Mouse (Mus musculus) midbrain, embryonic 14.5 days (tissue): ENCODE results near the gene Cdhr3. TPM values are rescaled to one million over a fixed set of nuclear protein-coding genes. Genes with fewer than 3 reads are reported as not detected.
"Not testable (repeated sequence)": the region's sequence is repeated elsewhere in the genome, so short reads cannot be mapped to it uniquely, and the experiment has no call there.

Experiments used
- ATAC-seq: fragments of 200-750 bp; cut with Nextera tagmentation; 2 replicates; pipeline ENCODE4 v1.8.0; 2017; ENCODE audit warnings: moderate number of reproducible peaks, moderate library complexity; ENCODE audit not compliant: low FRiP score, low TSS enrichment
- DNase-seq: peaks from one replicate; pipeline ENCODE4 v3.0.0-alpha.2; 2015
- H3K27ac ChIP-seq: fragments of 300-500 bp; sonication (generic); replicated peaks from 2 replicates; pipeline ENCODE4 v1.5.1; 2014; ENCODE audit warnings: mild to moderate bottlenecking, low read depth, low read length, moderate library complexity
- H3K27me3 ChIP-seq: fragments of 300-500 bp; sonication (generic); 2 replicates; pipeline ENCODE4 v1.6.1; 2014; ENCODE audit warnings: low read length, control low read depth, mixed read lengths; ENCODE audit not compliant: control insufficient read depth, insufficient read depth
- H3K36me3 ChIP-seq: fragments of 300-500 bp; sonication (generic); 2 replicates; pipeline ENCODE4 v1.6.1; 2014; ENCODE audit warnings: low read length, control low read depth; ENCODE audit not compliant: control insufficient read depth, insufficient read depth
- H3K4me1 ChIP-seq: fragments of 300-500 bp; sonication (generic); 2 replicates; pipeline ENCODE4 v1.6.1; 2014; ENCODE audit warnings: mild to moderate bottlenecking, antibody characterized with exemption, low read length, control low read depth; ENCODE audit not compliant: control insufficient read depth, insufficient read depth
- H3K4me2 ChIP-seq: fragments of 300-500 bp; sonication (generic); 2 replicates; pipeline ENCODE4 v1.6.1; 2014; ENCODE audit warnings: mild to moderate bottlenecking, low read length, moderate library complexity
- H3K4me3 ChIP-seq: fragments of 300-500 bp; sonication (generic); replicated peaks from 2 replicates; pipeline ENCODE4 v1.5.1; 2014; ENCODE audit warnings: low read depth, low read length
- H3K9ac ChIP-seq: fragments of 300-500 bp; sonication (generic); replicated peaks from 2 replicates; pipeline ENCODE4 v1.6.1; 2014; ENCODE audit warnings: mild to moderate bottlenecking, low read length, moderate library complexity
- H3K9me3 ChIP-seq: fragments of 300-500 bp; sonication (generic); 2 replicates; pipeline ENCODE4 v1.6.1; 2016; ENCODE audit warnings: low read length, control low read depth, mixed read lengths; ENCODE audit not compliant: control insufficient read depth
- WGBS: fragments of 180-500 bp; shearing (Covaris S2); extraction: QIAGEN DNeasy Blood & Tissue Kit; methylation state at CpG from one replicate; pipeline ENCODE4 v1.1.7; 2014; 5-methylcytosine and 5-hydroxymethylcytosine counted together
- polyA plus RNA-seq: library from polyadenylated mRNA; unstranded; fragments of >200 nt; fragmentation: Nextera tagmentation; extraction: Ambion mirVana; gene quantifications from 2 replicates; pipeline ENCODE4 v1.2.1, GENCODE M21; 2014

Gene Cdhr3
- polyA plus RNA-seq, 1 experiment from 2014 or later, result 0.08 TPM

- no peak for DNase-seq
- ATAC-seq, result no peak
- Histone ChIP-seq H3K4me3 (no peak overlapping the region), H3K4me1 (peaks cover 8% of the 10 kb centered on the region), H3K9me3 (no peaks in the 10 kb centered on the region), H3K36me3 (no peaks in the 10 kb centered on the region), H3K27ac (no peak overlapping the region), H3K9ac (no peak overlapping the region), H3K4me2 (no peak overlapping the region), H3K27me3 (no peaks in the 10 kb centered on the region)
- 77% methylated on average over 3 of the region's 3 CpGs for WGBS
Measured at GRCm38 (mm10) chr12:33065162-33065561, 27.5 kb downstream of the Cdhr3 start.

GRCm38 (mm10) chr12:33064266-33064665, 28.4 kb downstream of the Cdhr3 start:
- ATAC-seq, result no peak
- 54% methylated on average over 2 of the region's 2 CpGs for WGBS

GRCm38 (mm10) chr12:33063250-33063649, 29.4 kb downstream of the Cdhr3 start:
- DNase-seq, result no peak
- 76% methylated on average over 2 of the region's 2 CpGs for WGBS

More at GRCm38 (mm10) chr12:33064266-33064665, 28.4 kb downstream of the Cdhr3 start:
- no peak for DNase-seq
- peaks cover 8% of the 10 kb centered on the region for H3K4me1 ChIP-seq
- no peak overlapping the region for H3K27ac ChIP-seq
- no peaks in the 10 kb centered on the region for H3K36me3 ChIP-seq
- H3K27me3 ChIP-seq, result no peaks in the 10 kb centered on the region; the same call in 1 of the 2 replicates
- no peak overlapping the region for H3K4me2 ChIP-seq
- H3K9me3 ChIP-seq, result no peaks in the 10 kb centered on the region
- H3K4me3 ChIP-seq, result no peak overlapping the region
- no peak overlapping the region for H3K9ac ChIP-seq

GRCm38 (mm10) chr12:33062379-33062778, 30.3 kb downstream of the Cdhr3 start:
- not testable (repeated sequence) for ATAC-seq

More at GRCm38 (mm10) chr12:33063250-33063649, 29.4 kb downstream of the Cdhr3 start:
- Histone ChIP-seq H3K9ac (no peak overlapping the region), H3K4me3 (no peak overlapping the region), H3K9me3 (no peaks in the 10 kb centered on the region), H3K4me1 (peaks cover 10% of the 10 kb centered on the region), H3K27ac (no peak overlapping the region), H3K27me3 (no peaks in the 10 kb centered on the region; the same call in 1 of the 2 replicates), H3K4me2 (no peak overlapping the region), H3K36me3 (no peaks in the 10 kb centered on the region)
- ATAC-seq, result no peak

GRCm38 (mm10) chr12:33061651-33062050, 31.0 kb downstream of the Cdhr3 start:
- DNase-seq (peak; percentile 56), ATAC-seq (no peak)
- Histone ChIP-seq H3K27me3 (no peaks in the 10 kb centered on the region; the same call in 1 of the 2 replicates), H3K4me2 (peak overlapping the region; percentile 24; the same call in 1 of the 2 replicates), H3K9me3 (no peaks in the 10 kb centered on the region), H3K36me3 (no peaks in the 10 kb centered on the region), H3K9ac (no peak overlapping the region), H3K4me1 (peaks cover 24% of the 10 kb centered on the region), H3K4me3 (no peak overlapping the region), H3K27ac (peak overlapping the region; percentile 33; the same call in 1 of the 2 replicates)
- WGBS, result 33% methylated on average over 8 of the region's 8 CpGs

More at GRCm38 (mm10) chr12:33062379-33062778, 30.3 kb downstream of the Cdhr3 start:
- WGBS, result 47% methylated on average over 2 of the region's 2 CpGs
- H3K27ac ChIP-seq, H3K4me3 ChIP-seq, H3K4me2 ChIP-seq, DNase-seq, H3K9me3 ChIP-seq, H3K36me3 ChIP-seq, H3K9ac ChIP-seq, H3K27me3 ChIP-seq: not testable (repeated sequence)
- peaks cover 19% of the 10 kb centered on the region for H3K4me1 ChIP-seq

GRCm38 (mm10) chr12:33057231-33058048, 35.2 kb downstream of the Cdhr3 start:
- Histone ChIP-seq H3K4me3 (0 out of 2 replicates have a peak overlapping the region, but pooled peaks have one; percentile 10), H3K4me2 (peak overlapping the region; percentile 46), H3K4me1 (peaks cover 24% of the 10 kb centered on the region), H3K36me3 (no peaks in the 10 kb centered on the region), H3K27me3 (no peaks in the 10 kb centered on the region; the same call in 1 of the 2 replicates), H3K27ac (peak overlapping the region; percentile 74), H3K9me3 (no peaks in the 10 kb centered on the region), H3K9ac (peak overlapping the region; percentile 40)
- peak; percentile 80 for DNase-seq
- WGBS, result 9% methylated on average over 19 of the region's 19 CpGs
- peak; percentile 90 for ATAC-seq

- H3K9me3 ChIP-seq, result no peaks in the 10 kb centered on the region
- no peak overlapping the region for H3K4me3 ChIP-seq
- ATAC-seq (no peak), DNase-seq (no peak)
- peak overlapping the region; percentile 74; the same call in 1 of the 2 replicates for H3K27ac ChIP-seq
- no peak overlapping the region for H3K9ac ChIP-seq
- H3K27me3 ChIP-seq, result no peaks in the 10 kb centered on the region; the same call in 1 of the 2 replicates
- WGBS, result 49% methylated on average over 3 of the region's 3 CpGs
- H3K36me3 ChIP-seq, result no peaks in the 10 kb centered on the region
- H3K4me2 ChIP-seq, result no peak overlapping the region
- peaks cover 20% of the 10 kb centered on the region for H3K4me1 ChIP-seq
Measured at GRCm38 (mm10) chr12:33056574-33056973, 36.1 kb downstream of the Cdhr3 start.

GRCm38 (mm10) chr12:33056074-33056473, 36.6 kb downstream of the Cdhr3 start:
- ATAC-seq, result no peak
- Histone ChIP-seq H3K27me3 (no peaks in the 10 kb centered on the region; the same call in 1 of the 2 replicates), H3K4me3 (no peak overlapping the region), H3K36me3 (no peaks in the 10 kb centered on the region), H3K4me2 (no peak overlapping the region), H3K27ac (no peak overlapping the region), H3K9ac (no peak overlapping the region), H3K4me1 (peaks cover 16% of the 10 kb centered on the region), H3K9me3 (no peaks in the 10 kb centered on the region)
- no peak for DNase-seq
- 78% methylated on average over 6 of the region's 6 CpGs for WGBS
